Mouse (Mus musculus) bone marrow macrophage, adult 2 months (primary cell): ENCODE measurements around the gene Aifm1.

Source experiments
- CTCF ChIP-seq: IDR thresholded peaks from 2 replicates; pipeline ENCODE4 v1.5.1; 2012; ENCODE audit warnings: low read depth, mild to moderate bottlenecking, low read length, moderate library complexity
- POLR2A ChIP-seq: IDR thresholded peaks from 2 replicates; pipeline ENCODE4 v1.6.1; 2012; ENCODE audit warnings: mild to moderate bottlenecking, low read depth, low read length, borderline replicate concordance

GRCm38 (mm10) chrX:48456956-48457355 is 56.4 kb downstream of the Aifm1 start:
- TF ChIP-seq CTCF (no peak), POLR2A (no peak)
